Mouse (Mus musculus) heart, adult 2 months (tissue): ENCODE measurements around the gene E2f4. TPM values are rescaled to one million over a fixed set of nuclear protein-coding genes. Genes with fewer than 3 reads are reported as not detected.

Source experiments
- DNase-seq, 2 experiments: peaks; one replicate each; pipeline ENCODE4 v3.0.0; 2021
- H3K27ac ChIP-seq: fragments of 200-600 bp; 2 replicates; pipeline ENCODE4 v1.8.1; 2022
- H3K27me3 ChIP-seq: fragments of 200-500 bp; 2 replicates; pipeline ENCODE4 v1.6.1; 2012; ENCODE audit warnings: mild to moderate bottlenecking, low read length, inconsistent platforms, mixed read lengths; ENCODE audit not compliant: control insufficient read depth, insufficient read depth
- H3K36me3 ChIP-seq: fragments of 200-500 bp; 2 replicates; pipeline ENCODE4 v1.6.1; 2012; ENCODE audit warnings: low read length, inconsistent platforms; ENCODE audit not compliant: control insufficient read depth, insufficient read depth
- H3K4me1 ChIP-seq: fragments of 200-500 bp; 2 replicates; pipeline ENCODE4 v1.6.1; 2011; ENCODE audit warnings: low read length; ENCODE audit not compliant: control insufficient read depth, insufficient read depth
- H3K4me3 ChIP-seq: fragments of 200-600 bp; 2 replicates; pipeline ENCODE4 v1.8.1; 2022
- H3K79me2 ChIP-seq: fragments of 200-500 bp; replicated peaks from 2 replicates; pipeline ENCODE4 v1.6.1; 2012; ENCODE audit warnings: mild to moderate bottlenecking, inconsistent platforms, low read length, moderate library complexity, mixed read lengths; ENCODE audit not compliant: control insufficient read depth, insufficient read depth
- H3K9ac ChIP-seq: fragments of 200-500 bp; 2 replicates; pipeline ENCODE4 v1.6.1; 2012; ENCODE audit warnings: low read depth, mild to moderate bottlenecking, control low read depth, inconsistent platforms, low read length, mixed read lengths
- CTCF ChIP-seq: fragments of 200-600 bp; IDR thresholded peaks from 2 replicates; pipeline ENCODE4 v1.8.1; 2022; ENCODE audit warnings: antibody characterized with exemption, mild to moderate bottlenecking, moderate library complexity
- EP300 ChIP-seq: fragments of 200-500 bp; IDR thresholded peaks from 2 replicates; pipeline ENCODE4 v1.6.1; 2011; ENCODE audit warnings: low read depth, low read length, control low read depth; ENCODE audit not compliant: insufficient read depth
- POLR2A ChIP-seq: fragments of 200-500 bp; IDR thresholded peaks from 2 replicates; pipeline ENCODE4 v1.6.1; 2011; ENCODE audit warnings: mild to moderate bottlenecking, low read depth, low read length, control low read depth; ENCODE audit not compliant: insufficient read depth
- WGBS: fragments of 180-500 bp; shearing (Covaris S2); methylation state at CpG from one replicate; pipeline ENCODE4 v1.1.7; 2018; 5-methylcytosine and 5-hydroxymethylcytosine counted together
- intact Hi-C: fragments of 180-260 bp; cut with DNase I; formaldehyde crosslinking; loops from one replicate; pipeline ENCODE4 v1.15.1; 2025
- polyA plus RNA-seq: library from polyadenylated mRNA; depleted of rRNA; stranded (reverse); fragments of >200 nt; gene quantifications from 2 replicates; pipeline ENCODE4 v1.2.3, GENCODE M21; 2012
- total RNA-seq, 2 experiments: library from RNA; stranded (reverse); gene quantifications; 2 replicates each; pipeline ENCODE4 v1.2.3; 2021

Gene E2f4
- total and polyA plus RNA-seq, 3 experiments = 21.1 to 61.8 (median 21.5) TPM

GRCm38 (mm10) chr8:105261326-105261980 is 36.0 kb upstream of the E2f4 start:
- no peak for TF ChIP-seq EP300
- no peak for TF ChIP-seq POLR2A
- no peak for TF ChIP-seq CTCF
- Histone ChIP-seq H3K27ac (no peak overlapping the region), H3K79me2 (no peaks in the 10 kb centered on the region), H3K9ac (no peak overlapping the region), H3K4me3 (no peak overlapping the region), H3K36me3 (no peaks in the 10 kb centered on the region), H3K27me3 (no peaks in the 10 kb centered on the region), H3K4me1 (peaks cover 4% of the 10 kb centered on the region; the same call in 1 of the 2 replicates)
- WGBS = 87% methylated on average over 12 of the region's 12 CpGs
- intact Hi-C loops = loop anchor here (10.0 kb wide), 1 partner anchor 607 kb away; no protein-coding TSS in a partner anchor
- no peak for DNase-seq

- H3K36me3 ChIP-seq = no peaks in the 10 kb centered on the region
- H3K27ac ChIP-seq = no peak overlapping the region
- peaks cover 4% of the 10 kb centered on the region; the same call in 1 of the 2 replicates for H3K4me1 ChIP-seq
- no peak overlapping the region for H3K4me3 ChIP-seq
- 45% methylated on average over 16 of the region's 16 CpGs for WGBS
- DNase-seq = no peak
- H3K9ac ChIP-seq = no peak overlapping the region
- no peak for TF ChIP-seq EP300
- no peak for TF ChIP-seq CTCF
- no peak for TF ChIP-seq POLR2A
- intact Hi-C loops = loop anchor here (10.0 kb wide), 1 partner anchor 609 kb away; no protein-coding TSS in a partner anchor
- no peaks in the 10 kb centered on the region for H3K27me3 ChIP-seq
- no peaks in the 10 kb centered on the region for H3K79me2 ChIP-seq
Measured at GRCm38 (mm10) chr8:105263244-105263912, 34.1 kb upstream of the E2f4 start.

- H3K4me3 ChIP-seq = peak within 1 kb of the TSS; percentile 51
- 2% methylated on average over 54 of the region's 54 CpGs for WGBS
- peak within 1 kb of the TSS; percentile 98 for H3K9ac ChIP-seq
- intact Hi-C loops = loop anchor here (10.0 kb wide), 1 partner anchor 610 kb away; no protein-coding TSS in a partner anchor
- H3K27ac ChIP-seq = peak within 1 kb of the TSS; percentile 47
- peak; percentile 87 to 90 for DNase-seq
- H3K27me3 ChIP-seq = no peaks in the 10 kb centered on the region
- H3K79me2 ChIP-seq = no peaks in the 10 kb centered on the region
- no peaks in the 10 kb centered on the region for H3K36me3 ChIP-seq
- peak; percentile 76 for TF ChIP-seq POLR2A
- TF ChIP-seq CTCF = no peak
- TF ChIP-seq EP300 = 0 out of 2 replicates have a peak, but pooled peaks have one; percentile 46
- H3K4me1 ChIP-seq = peaks cover 4% of the 10 kb centered on the region; the same call in 1 of the 2 replicates
Measured at GRCm38 (mm10) chr8:105264024-105264982, 33.2 kb upstream of the E2f4 start, which contains the start of the genes Tradd and Fbxl8. Gene Tradd, minus strand, starts transcription at chr8:105264609. Gene Fbxl8, plus strand, starts transcription at chr8:105264648.

GRCm38 (mm10) chr8:105265128-105265527 is 32.3 kb upstream of the E2f4 start:
- Histone ChIP-seq H3K9ac (0 out of 2 replicates have a peak overlapping the region, but pooled peaks have one; percentile 4), H3K4me3 (peak overlapping the region; percentile 51), H3K36me3 (no peaks in the 10 kb centered on the region), H3K4me1 (peaks cover 3% of the 10 kb centered on the region), H3K27ac (peak overlapping the region; percentile 47; the same call in 1 of the 2 replicates), H3K79me2 (no peaks in the 10 kb centered on the region), H3K27me3 (no peaks in the 10 kb centered on the region)
- 12% methylated on average over 10 of the region's 10 CpGs for WGBS
- TF ChIP-seq CTCF (no peak), POLR2A (no peak; the same call in 1 of the 2 replicates), EP300 (no peak)
- DNase-seq = peak; percentile 43 to 49
- intact Hi-C loops = loop anchor here (10.0 kb wide), 1 partner anchor 610 kb away; no protein-coding TSS in a partner anchor

GRCm38 (mm10) chr8:105266775-105267174 is 30.7 kb upstream of the E2f4 start:
- H3K27ac ChIP-seq = no peak overlapping the region
- WGBS = 78% methylated on average over 13 of the region's 13 CpGs
- H3K27me3 ChIP-seq = no peaks in the 10 kb centered on the region
- DNase-seq = peak; percentile 16 to 34
- no peak overlapping the region for H3K4me3 ChIP-seq
- TF ChIP-seq CTCF (no peak), EP300 (no peak), POLR2A (no peak)
- no peak overlapping the region for H3K9ac ChIP-seq
- intact Hi-C loops = loop anchor here (10.0 kb wide), 1 partner anchor 612 kb away; no protein-coding TSS in a partner anchor
- no peaks in the 10 kb centered on the region for H3K79me2 ChIP-seq
- H3K4me1 ChIP-seq = peaks cover 3% of the 10 kb centered on the region
- no peaks in the 10 kb centered on the region for H3K36me3 ChIP-seq
